Mouse (Mus musculus) liver, adult 10 weeks (tissue): Measurements from ENCODE around the gene Armc10. TPM values are rescaled to one million over a fixed set of nuclear protein-coding genes. Genes with fewer than 3 reads are reported as not detected.

Experiments
- polyA plus RNA-seq: library from polyadenylated mRNA; stranded (reverse); fragments of 350-450 nt; fragmentation: Illumina TruSeq; extraction: RNeasy Lipid Tissue Mini Kit (QIAGEN cat#74804); gene quantifications from one replicate; pipeline ENCODE4 v1.2.3, GENCODE M21; 2014; ENCODE audit warnings: low read depth, low replicate concordance

The Armc10 gene
- polyA plus RNA-seq = 11.6 TPM

GRCm38 (mm10) chr5:21645439-21646132 lies at the start of gene Armc10, which contains the start of gene Fbxl13:
TSS of gene Armc10 (plus strand) at chr5:21645813.
TSS of gene Fbxl13 (minus strand) at chr5:21645634.

GRCm38 (mm10) chr5:21701351-21702008 lies 55.9 kb downstream of the Armc10 start, which contains the start of gene Napepld:
TSS of gene Napepld (minus strand) at chr5:21701396.

Other genes with a start within 250 kb of the Armc10 start
- not detected for gene Ccdc146, start 221.1 kb upstream of the Armc10 start, polyA plus RNA-seq
- gene Fam185a, start 220.9 kb upstream of the Armc10 start, polyA plus RNA-seq = 13.7 TPM
- 0.19 TPM for gene Lrrc17, start 102.3 kb upstream of the Armc10 start, polyA plus RNA-seq
- gene Fbxl13, start 179 bp upstream of the Armc10 start, polyA plus RNA-seq = not detected
- gene Napepld, start 55.6 kb downstream of the Armc10 start, polyA plus RNA-seq = 1.2 TPM
- gene Pmpcb, start 91.3 kb downstream of the Armc10 start, polyA plus RNA-seq = 393 TPM
- gene Dnajc2, start 139.4 kb downstream of the Armc10 start, polyA plus RNA-seq = 35.0 TPM
- gene Psmc2, start 139.5 kb downstream of the Armc10 start, polyA plus RNA-seq = 80.3 TPM
- gene Slc26a5, start 219.8 kb downstream of the Armc10 start, polyA plus RNA-seq = not detected